Mouse (Mus musculus): ENCODE measurements around the gene Tmem259. TPM values are rescaled to one million over a fixed set of nuclear protein-coding genes. Genes with fewer than 3 reads are reported as not detected.

Tmem259 gene
- polyA plus RNA-seq, 1 experiment: 131 TPM

GRCm38 (mm10) chr10:79983670-79984069, 460 bp downstream of the Tmem259 start:
- under 1% methylated on average over 21 of the region's 21 CpGs for WGBS
- Histone ChIP-seq H3K4me1 (ENCODE audit: control insufficient read depth, insufficient read depth, low read length) (peaks cover 8% of the 10 kb centered on the region; the same call in 1 of the 2 replicates), H3K4me3 (replicated peaks; ENCODE audit: control insufficient read depth, low read depth, low read length) (peak overlapping the region; percentile 82)

GRCm38 (mm10) chr10:79983205-79983604, 925 bp downstream of the Tmem259 start:
- Histone ChIP-seq H3K4me3 (replicated peaks; ENCODE audit: control insufficient read depth, low read depth, low read length) (peak overlapping the region; percentile 82), H3K4me1 (ENCODE audit: control insufficient read depth, insufficient read depth, low read length) (peaks cover 8% of the 10 kb centered on the region; the same call in 1 of the 2 replicates), H3K27ac (ENCODE audit: control insufficient read depth, insufficient read depth, low read depth, low read length, poor library complexity) (peak overlapping the region; percentile 82)
- 66% methylated on average over 5 of the region's 5 CpGs for WGBS
- TF ChIP-seq CTCF (IDR thresholded peaks at IDR 0.05; ENCODE audit: control insufficient read depth, insufficient read depth, low read length) (no peak), POLR2A (IDR thresholded peaks at IDR 0.05; ENCODE audit: borderline replicate concordance, control insufficient read depth, low read depth, low read length) (no peak)

More at GRCm38 (mm10) chr10:79983670-79984069, 460 bp downstream of the Tmem259 start:
- no peak for TF ChIP-seq CTCF (IDR thresholded peaks at IDR 0.05; ENCODE audit: control insufficient read depth, insufficient read depth, low read length)
- TF ChIP-seq POLR2A (IDR thresholded peaks at IDR 0.05; ENCODE audit: borderline replicate concordance, control insufficient read depth, low read depth, low read length): peak; percentile 22; the same call in 1 of the 2 replicates
- H3K27ac ChIP-seq (ENCODE audit: control insufficient read depth, insufficient read depth, low read depth, low read length, poor library complexity): peak overlapping the region; percentile 82

GRCm38 (mm10) chr10:79979401-79980155, 4.6 kb downstream of the Tmem259 start:
- TF ChIP-seq POLR2A (IDR thresholded peaks at IDR 0.05; ENCODE audit: borderline replicate concordance, control insufficient read depth, low read depth, low read length): no peak
- TF ChIP-seq CTCF (IDR thresholded peaks at IDR 0.05; ENCODE audit: control insufficient read depth, insufficient read depth, low read length): no peak
- Histone ChIP-seq H3K27ac (ENCODE audit: control insufficient read depth, insufficient read depth, low read depth, low read length, poor library complexity) (no peak overlapping the region), H3K4me1 (ENCODE audit: control insufficient read depth, insufficient read depth, low read length) (peaks cover 2% of the 10 kb centered on the region; the same call in 1 of the 2 replicates), H3K4me3 (replicated peaks; ENCODE audit: control insufficient read depth, low read depth, low read length) (no peak overlapping the region)
- 93% methylated on average over 22 of the region's 22 CpGs for WGBS

GRCm38 (mm10) chr10:79978061-79978460, 6.1 kb downstream of the Tmem259 start:
- TF ChIP-seq POLR2A (IDR thresholded peaks at IDR 0.05; ENCODE audit: borderline replicate concordance, control insufficient read depth, low read depth, low read length) (no peak), CTCF (IDR thresholded peaks at IDR 0.05; ENCODE audit: control insufficient read depth, insufficient read depth, low read length) (no peak)
- no peak overlapping the region for H3K27ac ChIP-seq (ENCODE audit: control insufficient read depth, insufficient read depth, low read depth, low read length, poor library complexity)
- H3K4me3 ChIP-seq (replicated peaks; ENCODE audit: control insufficient read depth, low read depth, low read length): no peak overlapping the region
- no peaks in the 10 kb centered on the region for H3K4me1 ChIP-seq (ENCODE audit: control insufficient read depth, insufficient read depth, low read length)
- 96% methylated on average over 21 of the region's 21 CpGs for WGBS

- H3K27ac ChIP-seq (ENCODE audit: control insufficient read depth, insufficient read depth, low read depth, low read length, poor library complexity): no peak overlapping the region
- no peak for TF ChIP-seq CTCF (IDR thresholded peaks at IDR 0.05; ENCODE audit: control insufficient read depth, insufficient read depth, low read length)
- no peak for TF ChIP-seq POLR2A (IDR thresholded peaks at IDR 0.05; ENCODE audit: borderline replicate concordance, control insufficient read depth, low read depth, low read length)
- no peaks in the 10 kb centered on the region for H3K4me1 ChIP-seq (ENCODE audit: control insufficient read depth, insufficient read depth, low read length)
- no peak overlapping the region for H3K4me3 ChIP-seq (replicated peaks; ENCODE audit: control insufficient read depth, low read depth, low read length)
- WGBS: 97% methylated on average over 28 of the region's 28 CpGs
These were observed 6.8 kb downstream of the Tmem259 start for GRCm38 (mm10) chr10:79977324-79977723.

GRCm38 (mm10) chr10:79976722-79977107, 7.4 kb downstream of the Tmem259 start:
- TF ChIP-seq POLR2A (IDR thresholded peaks at IDR 0.05; ENCODE audit: borderline replicate concordance, control insufficient read depth, low read depth, low read length): no peak
- TF ChIP-seq CTCF (IDR thresholded peaks at IDR 0.05; ENCODE audit: control insufficient read depth, insufficient read depth, low read length): no peak

GRCm38 (mm10) chr10:79976071-79976721, 7.9 kb downstream of the Tmem259 start:
- Histone ChIP-seq H3K4me3 (replicated peaks; ENCODE audit: control insufficient read depth, low read depth, low read length) (no peak overlapping the region), H3K4me1 (ENCODE audit: control insufficient read depth, insufficient read depth, low read length) (no peaks in the 10 kb centered on the region), H3K27ac (ENCODE audit: control insufficient read depth, insufficient read depth, low read depth, low read length, poor library complexity) (no peak overlapping the region)
- WGBS: 94% methylated on average over 28 of the region's 28 CpGs
- TF ChIP-seq CTCF (IDR thresholded peaks at IDR 0.05; ENCODE audit: control insufficient read depth, insufficient read depth, low read length) (no peak), POLR2A (IDR thresholded peaks at IDR 0.05; ENCODE audit: borderline replicate concordance, control insufficient read depth, low read depth, low read length) (no peak)

More at GRCm38 (mm10) chr10:79976722-79977107, 7.4 kb downstream of the Tmem259 start:
- Histone ChIP-seq H3K27ac (ENCODE audit: control insufficient read depth, insufficient read depth, low read depth, low read length, poor library complexity) (no peak overlapping the region), H3K4me1 (ENCODE audit: control insufficient read depth, insufficient read depth, low read length) (no peaks in the 10 kb centered on the region), H3K4me3 (replicated peaks; ENCODE audit: control insufficient read depth, low read depth, low read length) (no peak overlapping the region)
- WGBS: 95% methylated on average over 36 of the region's 36 CpGs

GRCm38 (mm10) chr10:79974668-79975067, 9.5 kb downstream of the Tmem259 start:
- 69% methylated on average over 8 of the region's 8 CpGs for WGBS
- no peak overlapping the region for H3K27ac ChIP-seq (ENCODE audit: control insufficient read depth, insufficient read depth, low read depth, low read length, poor library complexity)

More at GRCm38 (mm10) chr10:79974668-79975067, 9.5 kb downstream of the Tmem259 start:
- Histone ChIP-seq H3K4me1 (ENCODE audit: control insufficient read depth, insufficient read depth, low read length) (no peaks in the 10 kb centered on the region), H3K4me3 (replicated peaks; ENCODE audit: control insufficient read depth, low read depth, low read length) (no peak overlapping the region)
- TF ChIP-seq CTCF (IDR thresholded peaks at IDR 0.05; ENCODE audit: control insufficient read depth, insufficient read depth, low read length): no peak
- no peak for TF ChIP-seq POLR2A (IDR thresholded peaks at IDR 0.05; ENCODE audit: borderline replicate concordance, control insufficient read depth, low read depth, low read length)
